Comparison of ENCODE assay signal across 14 mouse cellular contexts in the genomic region with DNA sequence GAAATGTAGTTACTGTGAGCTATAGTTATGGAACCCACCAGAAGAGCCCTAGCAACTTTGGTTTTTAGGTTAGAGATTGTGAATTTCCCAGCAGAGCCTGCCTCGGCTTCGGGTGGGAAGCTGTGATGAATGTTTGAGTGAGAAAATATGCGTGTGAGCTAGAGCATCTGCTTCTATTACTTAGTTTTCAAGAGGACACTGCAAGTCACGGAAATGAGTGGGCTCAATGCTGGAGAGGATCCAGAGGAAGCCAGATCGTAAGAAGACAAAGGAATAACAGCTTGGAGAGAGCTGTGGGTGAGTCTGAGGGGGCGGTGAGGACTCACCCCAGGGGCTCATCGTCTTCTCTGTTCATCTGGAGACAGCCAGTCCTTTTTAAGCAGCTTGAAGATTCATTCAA.
DNase-seq lines count a peak whose midpoint lies in the region; ATAC-seq and TF ChIP-seq lines count a peak whose summit lies in the region.
"Had no signal": no experiment of that assay in that cellular context is flagged by ENCODE, and none has a peak within 500 bp of the region (broad histone marks: within the 10 kb centered on the region; RNA-seq: fewer than 3 reads in every experiment).

No protein-coding gene starts in this region.

- H3K4me1 ChIP-seq in kidney, postnatal 0 days (replicated peaks; ENCODE audit: insufficient read depth, low read length), result no peaks in the 10 kb centered on the region
- H3K4me1 ChIP-seq in embryonic fibroblast, embryonic 13.5 days (ENCODE audit: control insufficient read depth, insufficient read depth, low read length), result no peaks in the 10 kb centered on the region
- no peaks in the 10 kb centered on the region for H3K4me1 ChIP-seq in intestine, embryonic 15.5 days (replicated peaks)
- H3K4me1 ChIP-seq in neural tube, embryonic 15.5 days, result no peaks in the 10 kb centered on the region
- H3K4me1 ChIP-seq: liver, embryonic 13.5 days; midbrain, embryonic 13.5 days had no signal

- H3K27ac ChIP-seq in kidney, postnatal 0 days, result no peak overlapping the region
- H3K27ac ChIP-seq in embryonic fibroblast, embryonic 13.5 days (ENCODE audit: insufficient read depth, low read length), result peak overlapping the region; percentile 36
- no peak overlapping the region for H3K27ac ChIP-seq in intestine, embryonic 15.5 days
- H3K27ac ChIP-seq in neural tube, embryonic 15.5 days (replicated peaks), result no peak overlapping the region
- H3K27ac ChIP-seq: liver, embryonic 13.5 days; midbrain, embryonic 13.5 days had no signal

- H3K9ac ChIP-seq in kidney, postnatal 0 days (ENCODE audit: low read depth, low read length), result no peak overlapping the region
- H3K9ac ChIP-seq in intestine, embryonic 15.5 days, result no peak overlapping the region
- no peak overlapping the region for H3K9ac ChIP-seq in neural tube, embryonic 15.5 days (replicated peaks)
- H3K9ac ChIP-seq: liver, embryonic 13.5 days; midbrain, embryonic 13.5 days had no signal

- no peak for TF ChIP-seq POLR2A in embryonic fibroblast, embryonic 13.5 days (IDR thresholded peaks at IDR 0.05; ENCODE audit: low read depth, low read length)
- no peak for TF ChIP-seq POLR2A in myocyte (IDR thresholded peaks at IDR 0.05; ENCODE audit: insufficient read length, low read depth)

- no peak overlapping the region for H3K4me3 ChIP-seq in kidney, postnatal 0 days (replicated peaks; ENCODE audit: low read depth, low read length)
- H3K4me3 ChIP-seq in embryonic fibroblast, embryonic 13.5 days (ENCODE audit: insufficient read depth, low read length), result no peak overlapping the region
- H3K4me3 ChIP-seq in myocyte, result no peak overlapping the region
- no peak overlapping the region for H3K4me3 ChIP-seq in intestine, embryonic 15.5 days (replicated peaks)
- no peak overlapping the region for H3K4me3 ChIP-seq in neural tube, embryonic 15.5 days (replicated peaks)
- H3K4me3 ChIP-seq: liver, embryonic 13.5 days; midbrain, embryonic 13.5 days had no signal

- no peak overlapping the region for H3ac ChIP-seq in myocyte (ENCODE audit: control insufficient read depth, insufficient read length)

- WGBS in kidney, postnatal 0 days, result 58% methylated on average over 7 of the region's 7 CpGs
- WGBS in intestine, embryonic 15.5 days, result 40% methylated on average over 7 of the region's 7 CpGs
- WGBS in neural tube, embryonic 15.5 days, result 65% methylated on average over 7 of the region's 7 CpGs

- ATAC-seq in kidney, postnatal 0 days (replicated peaks; ENCODE audit: low FRiP score, low read depth), result no peak
- no peak for ATAC-seq in intestine, embryonic 15.5 days
- ATAC-seq in neural tube, embryonic 15.5 days (ENCODE audit: low FRiP score), result no peak
- ATAC-seq: midbrain, embryonic 13.5 days had no signal

- H3K36me3 ChIP-seq in kidney, postnatal 0 days (ENCODE audit: insufficient read depth, low read length), result no peaks in the 10 kb centered on the region
- no peaks in the 10 kb centered on the region for H3K36me3 ChIP-seq in myocyte (ENCODE audit: control insufficient read depth, insufficient read depth)
- no peaks in the 10 kb centered on the region for H3K36me3 ChIP-seq in intestine, embryonic 15.5 days
- no peaks in the 10 kb centered on the region for H3K36me3 ChIP-seq in neural tube, embryonic 15.5 days
- H3K36me3 ChIP-seq: liver, embryonic 13.5 days; midbrain, embryonic 13.5 days had no signal

- H3K79me2 ChIP-seq in myocyte (ENCODE audit: control insufficient read depth, insufficient read depth), result no peaks in the 10 kb centered on the region

- H3K27me3 ChIP-seq in kidney, postnatal 0 days (ENCODE audit: insufficient read depth, low read length), result no peaks in the 10 kb centered on the region
- H3K27me3 ChIP-seq in myocyte (ENCODE audit: control insufficient read depth, insufficient read depth, insufficient read length), result no peaks in the 10 kb centered on the region
- H3K27me3 ChIP-seq in intestine, embryonic 15.5 days (replicated peaks), result no peaks in the 10 kb centered on the region
- H3K27me3 ChIP-seq in neural tube, embryonic 15.5 days (replicated peaks), result no peaks in the 10 kb centered on the region
- H3K27me3 ChIP-seq: liver, embryonic 13.5 days; midbrain, embryonic 13.5 days had no signal

- H3K4me2 ChIP-seq in kidney, postnatal 0 days (ENCODE audit: low read length), result no peak overlapping the region
- H3K4me2 ChIP-seq in myocyte (ENCODE audit: low read depth), result peak overlapping the region; percentile 18
- no peak overlapping the region for H3K4me2 ChIP-seq in intestine, embryonic 15.5 days (replicated peaks)
- H3K4me2 ChIP-seq in neural tube, embryonic 15.5 days, result no peak overlapping the region
- H3K4me2 ChIP-seq: liver, embryonic 13.5 days; midbrain, embryonic 13.5 days had no signal

- peak; percentile 19 for DNase-seq in kidney, postnatal 0 days (ENCODE audit: low spot score)
- DNase-seq in kidney, adult 18-20 months, result no peak
- peak; percentile 91 for DNase-seq in layer of hippocampus, adult 9-11 months
- no peak for DNase-seq in cerebellum, adult 9-10 months
- DNase-seq: cerebellum, postnatal 10 days; heart, adult 11 months; kidney, adult 9 months; liver, embryonic 13.5 days; thymus, postnatal 4 days had no signal

- H3K9me3 ChIP-seq in kidney, postnatal 0 days (replicated peaks; ENCODE audit: low read length), result no peaks in the 10 kb centered on the region
- no peaks in the 10 kb centered on the region for H3K9me3 ChIP-seq in intestine, embryonic 15.5 days
- H3K9me3 ChIP-seq in neural tube, embryonic 15.5 days (replicated peaks), result no peaks in the 10 kb centered on the region
- H3K9me3 ChIP-seq: liver, embryonic 13.5 days; midbrain, embryonic 13.5 days had no signal

- TF ChIP-seq CTCF in kidney, postnatal 0 days (IDR thresholded peaks at IDR 0.05; ENCODE audit: low read depth), result no peak
- TF ChIP-seq CTCF in embryonic fibroblast, embryonic 13.5 days (IDR thresholded peaks at IDR 0.05; ENCODE audit: borderline replicate concordance, insufficient read depth, low read length), result no peak

TF ChIP-seq in myocyte, 11 proteins besides CTCF, POLR2A, EP300 and RAD21:
- TF ChIP-seq TCF12 (IDR thresholded peaks at IDR 0.05; ENCODE audit: insufficient read depth, poor library complexity, severe bottlenecking) (no peak), MYOG (IDR thresholded peaks at IDR 0.05; ENCODE audit: control insufficient read depth in 1 of 3, insufficient read depth in 1 of 3, insufficient read length in 2 of 3, low read depth in 2 of 3) (no peak), CEBPB (IDR thresholded peaks at IDR 0.05; ENCODE audit: insufficient read depth, poor library complexity, severe bottlenecking) (no peak), SRF (IDR thresholded peaks at IDR 0.05; ENCODE audit: control insufficient read depth, insufficient read length, low read depth) (no peak), TCF3 (IDR thresholded peaks at IDR 0.05; ENCODE audit: insufficient read length, low read depth) (no peak), MAX (IDR thresholded peaks at IDR 0.05; ENCODE audit: low read depth) (no peak), MYOD1 (IDR thresholded peaks at IDR 0.05; ENCODE audit: control insufficient read depth in 1 of 3, insufficient read length in 2 of 3, low read depth in 2 of 3) (no peak)

Comparison
In these comparisons a context has a peak if more than half of its experiments do, and no peak if none do; other contexts are left out.
1. DNase-seq: peak in kidney, postnatal 0 days (single experiment) and layer of hippocampus, adult 9-11 months (single experiment); none in kidney, adult 18-20 months (single experiment) and cerebellum, adult 9-10 months (single experiment).